Mouse (Mus musculus): ENCODE results near the gene Kansl1.

Gene Kansl1

GRCm38 (mm10) chr11:104309377-104310225 lies 159.1 kb downstream of the Kansl1 start:
- no peak for DNase-seq (ENCODE audit: low spot score)

GRCm38 (mm10) chr11:104307136-104307535 lies 161.5 kb downstream of the Kansl1 start:
- DNase-seq (ENCODE audit: low spot score): no peak

- DNase-seq (ENCODE audit: low spot score): no peak
Measured at GRCm38 (mm10) chr11:104306483-104306882, 162.2 kb downstream of the Kansl1 start.

- no peak for DNase-seq (ENCODE audit: low spot score)
Measured at GRCm38 (mm10) chr11:104305711-104306110, 162.9 kb downstream of the Kansl1 start.

- no peak for DNase-seq (ENCODE audit: low spot score)
Measured at GRCm38 (mm10) chr11:104303088-104303960, 165.3 kb downstream of the Kansl1 start.

- no peak for DNase-seq (ENCODE audit: low spot score)
Measured at GRCm38 (mm10) chr11:104302628-104303027, 166.0 kb downstream of the Kansl1 start.

- DNase-seq (ENCODE audit: low spot score): no peak
Measured at GRCm38 (mm10) chr11:104297671-104298070, 171.0 kb downstream of the Kansl1 start.

- DNase-seq (ENCODE audit: low spot score): no peak
Measured at GRCm38 (mm10) chr11:104295656-104296055, 173.0 kb downstream of the Kansl1 start.

- DNase-seq (ENCODE audit: low spot score): no peak
Measured at GRCm38 (mm10) chr11:104295145-104295544, 173.5 kb downstream of the Kansl1 start.

- DNase-seq (ENCODE audit: low spot score): no peak
Measured at GRCm38 (mm10) chr11:104293241-104293640, 175.4 kb downstream of the Kansl1 start.

- no peak for DNase-seq (ENCODE audit: low spot score)
Measured at GRCm38 (mm10) chr11:104292443-104293220, 176.0 kb downstream of the Kansl1 start.

GRCm38 (mm10) chr11:104289199-104290031 lies 179.2 kb downstream of the Kansl1 start:
- DNase-seq (ENCODE audit: low spot score): peak; percentile 31

- no peak for DNase-seq (ENCODE audit: low spot score)
Measured at GRCm38 (mm10) chr11:104288835-104289198, 179.8 kb downstream of the Kansl1 start.

- DNase-seq (ENCODE audit: low spot score): no peak
Measured at GRCm38 (mm10) chr11:104287113-104287512, 181.5 kb downstream of the Kansl1 start.

Measured in T-cell, adult 2 months (primary cell).